Mouse (Mus musculus) heart, embryonic 16.5 days (tissue): ENCODE results near the gene Fkrp. TPM values are rescaled to one million over a fixed set of nuclear protein-coding genes. Genes with fewer than 3 reads are reported as not detected.

Experiments
- ATAC-seq: fragments of 200-750 bp; cut with Nextera tagmentation; replicated peaks from 2 replicates; pipeline ENCODE4 v1.8.0; 2017; ENCODE audit warnings: moderate number of reproducible peaks; ENCODE audit not compliant: insufficient read depth, low FRiP score; ENCODE audit errors: extremely low read depth
- H3K27ac ChIP-seq: fragments of 300-500 bp; sonication (generic); 2 replicates; pipeline ENCODE4 v1.5.1; 2014; ENCODE audit warnings: mild to moderate bottlenecking, low read length, control low read depth, moderate library complexity
- H3K27me3 ChIP-seq: fragments of 300-500 bp; sonication (generic); 2 replicates; pipeline ENCODE4 v1.6.1; 2014; ENCODE audit warnings: low read length, mixed read lengths; ENCODE audit not compliant: control insufficient read depth, insufficient read depth
- H3K36me3 ChIP-seq: fragments of 300-500 bp; sonication (generic); 2 replicates; pipeline ENCODE4 v1.6.1; 2014; ENCODE audit not compliant: control insufficient read depth, insufficient read depth
- H3K4me1 ChIP-seq: fragments of 300-500 bp; sonication (generic); 2 replicates; pipeline ENCODE4 v1.6.1; 2014; ENCODE audit warnings: low read length, mixed read lengths; ENCODE audit not compliant: control insufficient read depth, insufficient read depth
- H3K4me2 ChIP-seq: fragments of 300-500 bp; sonication (generic); 2 replicates; pipeline ENCODE4 v1.6.1; 2014; ENCODE audit warnings: low read depth, mild to moderate bottlenecking, control low read depth, low read length
- H3K4me3 ChIP-seq: fragments of 300-500 bp; sonication (generic); 2 replicates; pipeline ENCODE4 v1.5.1; 2014; ENCODE audit warnings: mild to moderate bottlenecking, control low read depth, low read length
- H3K9ac ChIP-seq: fragments of 300-500 bp; sonication (generic); 2 replicates; pipeline ENCODE4 v1.6.1; 2014; ENCODE audit warnings: low read length, control low read depth
- H3K9me3 ChIP-seq: fragments of 300-500 bp; sonication (generic); replicated peaks from 2 replicates; pipeline ENCODE4 v1.6.1; 2016; ENCODE audit warnings: low read length; ENCODE audit not compliant: control insufficient read depth
- WGBS: fragments of 180-500 bp; shearing (Covaris S2); extraction: QIAGEN DNeasy Blood & Tissue Kit; methylation state at CpG from one replicate; pipeline ENCODE4 v1.1.7; 2014; 5-methylcytosine and 5-hydroxymethylcytosine counted together
- polyA plus RNA-seq: library from polyadenylated mRNA; unstranded; fragments of >200 nt; fragmentation: Nextera tagmentation; extraction: Ambion mirVana; gene quantifications from 2 replicates; pipeline ENCODE4 v1.2.1, GENCODE M21; 2015

Fkrp gene
- polyA plus RNA-seq, 1 experiment from 2014 or later, result 33.0 TPM

- Histone ChIP-seq H3K4me1 (peaks cover 22% of the 10 kb centered on the region), H3K4me3 (peak overlapping the region; percentile 65), H3K4me2 (peak overlapping the region; percentile 92), H3K27ac (peak overlapping the region; percentile 92), H3K9ac (peak overlapping the region; percentile 86), H3K9me3 (no peaks in the 10 kb centered on the region), H3K27me3 (no peaks in the 10 kb centered on the region), H3K36me3 (peaks cover 16% of the 10 kb centered on the region)
- 33% methylated on average over 14 of the region's 14 CpGs for WGBS
- peak; percentile 8; the same call in 1 of the 2 replicates for ATAC-seq
These were observed 28.7 kb upstream of the Fkrp start for GRCm38 (mm10) chr7:16845072-16845819.

DNA sequence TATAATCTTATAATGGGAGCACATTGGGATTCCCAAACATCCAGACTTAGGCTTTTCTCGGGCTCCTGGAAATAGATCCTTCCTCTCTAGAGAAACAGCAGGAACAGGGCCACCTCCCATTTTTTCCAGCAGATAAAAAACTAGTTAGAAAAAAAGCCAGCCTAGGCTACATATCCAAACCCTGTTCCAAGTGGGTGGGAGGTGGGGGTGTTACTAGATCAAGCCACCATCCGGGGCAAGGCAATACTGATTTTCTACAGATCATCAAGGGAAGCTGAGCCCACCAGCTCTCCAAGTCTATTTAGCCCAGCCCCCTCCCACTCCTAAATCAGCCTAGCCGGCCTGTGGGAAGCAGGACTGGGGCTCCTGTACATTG, 28.2 kb upstream of the Fkrp start:
- H3K27me3 ChIP-seq, result no peaks in the 10 kb centered on the region
- no peaks in the 10 kb centered on the region for H3K9me3 ChIP-seq
- peaks cover 22% of the 10 kb centered on the region for H3K4me1 ChIP-seq
- H3K4me3 ChIP-seq, result peak overlapping the region; percentile 65
- H3K36me3 ChIP-seq, result peaks cover 16% of the 10 kb centered on the region
- 0 out of 2 replicates have a peak, but pooled peaks have one; percentile 4 for ATAC-seq
- H3K9ac ChIP-seq, result peak overlapping the region; percentile 86
- 43% methylated on average over 3 of the region's 3 CpGs for WGBS
- peak overlapping the region; percentile 92 for H3K27ac ChIP-seq
- peak overlapping the region; percentile 92 for H3K4me2 ChIP-seq

DNA sequence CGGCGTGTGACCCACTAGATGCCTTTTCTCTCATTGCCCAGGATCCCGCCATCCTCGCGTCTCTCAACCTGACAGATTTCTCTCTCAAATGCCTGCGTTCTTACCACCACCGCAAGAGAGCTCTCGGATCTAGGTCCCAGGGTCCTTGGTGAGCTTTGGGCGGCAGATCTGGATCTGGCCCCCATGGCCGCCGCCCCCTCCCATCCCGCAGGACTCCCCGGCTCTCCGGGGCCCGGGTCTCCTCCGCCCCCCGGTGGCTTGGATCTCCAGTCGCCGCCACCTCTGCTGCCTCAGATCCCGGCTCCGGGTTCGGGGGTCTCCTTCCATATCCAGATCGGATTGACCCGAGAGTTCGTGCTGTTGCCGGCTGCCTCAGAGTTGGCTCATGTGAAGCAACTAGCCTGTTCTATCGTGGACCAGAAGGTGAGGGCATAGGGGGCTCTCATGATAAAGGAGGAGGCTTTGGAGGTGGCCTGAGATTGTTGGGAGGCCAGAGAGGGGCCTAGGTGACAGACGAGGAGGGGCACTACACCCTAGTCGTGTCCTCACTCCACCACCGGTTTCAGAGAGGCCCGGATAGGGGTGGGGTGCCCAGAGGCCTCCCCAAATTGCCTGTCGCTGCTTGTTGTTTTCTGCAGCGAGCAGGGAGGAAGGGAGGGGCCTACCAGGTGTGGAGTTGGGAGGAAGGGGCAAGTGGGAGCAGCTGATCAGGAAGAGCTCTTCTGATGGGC, 27.1 kb upstream of the Fkrp start:
- Histone ChIP-seq H3K27ac (peak overlapping the region; percentile 92), H3K4me3 (peak overlapping the region; percentile 65), H3K9me3 (no peaks in the 10 kb centered on the region), H3K36me3 (peaks cover 14% of the 10 kb centered on the region; the same call in 1 of the 2 replicates), H3K27me3 (no peaks in the 10 kb centered on the region), H3K4me2 (peak overlapping the region; percentile 92), H3K9ac (peak overlapping the region; percentile 86), H3K4me1 (peaks cover 22% of the 10 kb centered on the region)
- no peak for ATAC-seq
- 2% methylated on average over 33 of the region's 33 CpGs for WGBS

DNA sequence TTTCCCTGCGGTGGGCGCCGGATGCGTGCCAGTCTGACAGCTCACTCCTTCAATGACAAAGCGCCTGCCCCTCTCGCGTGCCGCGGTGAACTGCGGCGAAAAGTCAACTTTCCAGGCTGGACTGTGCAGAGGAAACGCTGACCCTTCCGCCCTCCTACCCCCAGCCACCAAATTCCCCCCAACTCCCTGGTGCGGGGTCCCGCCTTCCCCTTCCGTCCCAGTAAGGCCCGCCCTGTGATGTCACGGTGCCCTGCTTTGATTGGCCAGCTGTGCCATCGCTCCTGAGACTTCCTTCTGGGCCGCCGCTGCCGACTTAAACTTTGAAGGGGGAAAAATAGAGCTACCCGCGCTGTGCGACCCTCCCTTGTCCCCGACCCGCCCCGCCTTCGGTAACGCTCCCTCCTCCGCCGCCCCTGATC, 26.1 kb upstream of the Fkrp start, which contains the start of gene Prkd2:
TSS of gene Prkd2 (plus strand) at position 258 of the 419 bp plus-strand sequence.
- Histone ChIP-seq H3K36me3 (peaks cover 20% of the 10 kb centered on the region), H3K4me3 (peak within 1 kb of the TSS; percentile 65), H3K9ac (peak within 1 kb of the TSS; percentile 86), H3K9me3 (no peaks in the 10 kb centered on the region), H3K27me3 (no peaks in the 10 kb centered on the region), H3K27ac (peak within 1 kb of the TSS; percentile 92), H3K4me2 (peak within 1 kb of the TSS; percentile 92), H3K4me1 (peaks cover 22% of the 10 kb centered on the region)
- peak; percentile 84 for ATAC-seq
- 2% methylated on average over 26 of the region's 32 CpGs for WGBS

GRCm38 (mm10) chr7:16841561-16842560, 25.3 kb upstream of the Fkrp start:
- Histone ChIP-seq H3K36me3 (peaks cover 27% of the 10 kb centered on the region), H3K9ac (peak overlapping the region; percentile 86), H3K4me3 (peak overlapping the region; percentile 65), H3K27me3 (no peaks in the 10 kb centered on the region), H3K9me3 (no peaks in the 10 kb centered on the region), H3K4me2 (peak overlapping the region; percentile 92), H3K27ac (peak overlapping the region; percentile 92), H3K4me1 (peaks cover 22% of the 10 kb centered on the region)
- ATAC-seq, result peak; percentile 0; the same call in 1 of the 2 replicates
- 37% methylated on average over 11 of the region's 11 CpGs for WGBS

DNA sequence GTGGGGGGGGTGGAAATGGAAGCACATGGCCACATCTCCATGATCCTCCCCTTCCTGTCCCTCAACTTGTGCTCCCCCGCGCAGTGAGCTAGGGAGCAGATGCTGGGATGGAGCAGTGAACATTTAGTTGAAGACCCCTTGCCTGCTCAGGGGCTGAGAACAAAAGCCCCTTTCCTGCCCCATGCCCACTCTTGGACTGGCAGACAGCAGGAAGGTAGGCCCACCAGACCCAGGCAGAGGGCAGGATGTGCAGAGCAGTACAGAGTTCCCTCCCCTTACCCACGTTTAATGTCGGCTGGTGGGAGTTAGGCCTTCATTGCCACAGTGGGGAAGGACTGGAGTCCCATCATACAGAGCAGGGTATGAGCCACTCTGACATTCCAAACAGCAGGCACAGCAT, 24.5 kb upstream of the Fkrp start:
- Histone ChIP-seq H3K27ac (peak overlapping the region; percentile 92), H3K27me3 (no peaks in the 10 kb centered on the region), H3K4me2 (no peak overlapping the region), H3K9me3 (no peaks in the 10 kb centered on the region), H3K9ac (no peak overlapping the region; the same call in 1 of the 2 replicates), H3K4me3 (no peak overlapping the region), H3K4me1 (peaks cover 22% of the 10 kb centered on the region), H3K36me3 (peaks cover 31% of the 10 kb centered on the region)
- 76% methylated on average over 4 of the region's 4 CpGs for WGBS
- ATAC-seq, result no peak

DNA sequence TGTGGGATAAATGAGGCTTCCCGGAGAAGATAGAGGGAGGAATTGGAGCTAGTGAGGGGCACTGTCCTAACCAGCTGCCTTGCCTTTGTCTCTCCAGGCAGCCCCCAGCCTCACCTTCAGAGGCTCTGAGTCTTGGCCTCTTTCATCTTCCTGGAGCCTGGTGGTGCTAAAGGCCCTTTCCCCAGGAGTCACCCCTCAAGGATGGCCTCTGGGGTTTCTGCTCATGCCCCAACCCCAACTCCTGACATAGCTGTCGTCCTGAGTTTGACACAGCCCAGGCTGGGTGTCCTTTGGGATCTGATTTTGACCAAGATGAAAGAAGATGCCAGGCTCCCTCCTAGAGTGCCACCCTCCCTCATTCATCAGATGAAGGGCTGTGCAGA, 23.6 kb upstream of the Fkrp start:
- Histone ChIP-seq H3K4me2 (no peak overlapping the region), H3K4me1 (peaks cover 18% of the 10 kb centered on the region), H3K36me3 (peaks cover 31% of the 10 kb centered on the region), H3K9me3 (no peaks in the 10 kb centered on the region), H3K4me3 (no peak overlapping the region), H3K27ac (no peak overlapping the region), H3K27me3 (no peaks in the 10 kb centered on the region), H3K9ac (no peak overlapping the region)
- ATAC-seq, result no peak
- 76% methylated on average over 2 of the region's 2 CpGs for WGBS

DNA sequence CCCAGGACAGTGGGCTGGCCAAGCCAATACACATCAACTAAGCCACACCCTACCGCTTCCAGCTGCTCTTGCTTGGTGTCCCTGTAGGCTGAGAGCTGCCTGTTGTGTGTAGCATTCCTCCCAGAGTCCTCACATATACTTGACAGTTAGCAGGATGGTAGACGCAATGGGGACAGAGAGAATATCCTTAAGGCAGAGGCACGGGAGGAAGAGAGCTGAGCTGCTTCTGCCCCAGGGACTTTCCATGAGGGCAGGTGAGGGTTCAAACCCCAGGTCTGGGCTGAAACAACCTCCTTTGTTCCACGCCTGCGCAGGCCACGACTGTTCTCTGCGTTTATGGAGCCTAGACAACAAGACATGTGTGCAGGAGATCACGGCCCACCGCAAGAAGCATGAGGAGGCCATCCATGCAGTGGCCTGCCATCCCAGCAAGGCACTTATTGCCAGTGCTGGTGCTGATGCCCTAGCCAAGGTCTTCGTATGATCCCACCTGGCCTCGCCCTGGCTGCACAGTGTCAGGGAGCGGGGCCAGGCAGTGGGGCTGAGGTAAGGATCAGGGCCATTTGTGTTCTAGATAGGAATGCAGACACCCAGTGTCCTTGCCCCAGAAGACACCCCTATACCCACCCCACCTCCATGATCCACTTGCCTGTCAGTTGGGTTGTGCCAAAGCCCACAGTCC, 23.0 kb upstream of the Fkrp start:
- H3K4me2 ChIP-seq, result no peak overlapping the region
- WGBS, result 95% methylated on average over 12 of the region's 12 CpGs
- H3K4me3 ChIP-seq, result no peak overlapping the region
- H3K9ac ChIP-seq, result no peak overlapping the region
- H3K36me3 ChIP-seq, result peaks cover 37% of the 10 kb centered on the region
- no peaks in the 10 kb centered on the region for H3K27me3 ChIP-seq
- H3K27ac ChIP-seq, result no peak overlapping the region
- H3K4me1 ChIP-seq, result peaks cover 15% of the 10 kb centered on the region
- H3K9me3 ChIP-seq, result no peaks in the 10 kb centered on the region
- ATAC-seq, result no peak
